Comparison of ENCODE assay signal across 14 mouse cellular contexts in the genomic region with DNA sequence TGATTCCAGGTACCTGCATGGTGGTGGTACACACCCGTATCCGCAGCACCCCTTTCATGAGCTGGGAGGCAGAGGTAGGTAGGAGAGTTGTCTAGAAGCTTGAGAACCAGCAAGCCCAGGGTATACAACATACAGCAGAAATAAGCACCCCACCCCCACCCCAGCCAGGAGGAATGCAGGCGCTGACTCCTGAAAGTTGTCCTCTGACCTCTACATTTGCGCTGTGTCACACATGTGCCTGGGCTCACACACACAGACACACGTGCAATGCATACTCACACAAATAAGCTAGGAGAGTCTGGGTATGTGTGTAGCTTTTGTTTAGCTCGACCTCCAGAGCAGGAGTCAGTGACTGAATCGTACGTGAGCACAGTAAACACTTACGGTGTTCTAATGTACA.
"Had no signal": no experiment of that assay in that cellular context is flagged by ENCODE, and none has a peak within 500 bp of the region (broad histone marks: within the 10 kb centered on the region; RNA-seq: fewer than 3 reads in every experiment).

No protein-coding gene starts in this region.

- H3K9ac ChIP-seq: kidney, embryonic 15.5 days; limb, embryonic 13.5 days; liver, embryonic 13.5 days; lung, embryonic 14.5 days; midbrain, embryonic 13.5 days had no signal

- H3K9me3 ChIP-seq: kidney, embryonic 15.5 days; limb, embryonic 13.5 days; liver, embryonic 13.5 days; midbrain, embryonic 13.5 days had no signal

- H3K4me1 ChIP-seq: limb, embryonic 13.5 days; liver, embryonic 13.5 days had no signal

- H3K36me3 ChIP-seq: kidney, embryonic 15.5 days; limb, embryonic 13.5 days; liver, embryonic 13.5 days; midbrain, embryonic 13.5 days had no signal

- DNase-seq: kidney, adult 11 months; kidney, adult 8-10 months; kidney, postnatal 14 days; kidney, postnatal 4 days; left cerebral cortex, postnatal 4 days; liver, embryonic 13.5 days; lung, embryonic 14.5 days; thymus, adult 18-20 months; thymus, postnatal 36 days had no signal

- H3K27me3 ChIP-seq: limb, embryonic 13.5 days; midbrain, embryonic 13.5 days had no signal

- H3K27ac ChIP-seq: kidney, embryonic 15.5 days; limb, embryonic 13.5 days; liver, embryonic 13.5 days; macrophage; midbrain, embryonic 13.5 days had no signal

- H3K4me2 ChIP-seq: kidney, embryonic 15.5 days; limb, embryonic 13.5 days; liver, embryonic 13.5 days; lung, embryonic 14.5 days; midbrain, embryonic 13.5 days had no signal

- H3K4me3 ChIP-seq: kidney, embryonic 15.5 days; limb, embryonic 13.5 days; liver, embryonic 13.5 days; midbrain, embryonic 13.5 days had no signal

- ATAC-seq: lung, postnatal 0 days; midbrain, embryonic 13.5 days had no signal
